Mouse (Mus musculus): ENCODE results near the gene Dennd2a. TPM values are rescaled to one million over a fixed set of nuclear protein-coding genes. Genes with fewer than 3 reads are reported as not detected.

The Dennd2a gene
- polyA plus RNA-seq, 1 experiment, result 4.3 TPM

- H3K4me3 ChIP-seq (ENCODE audit: insufficient read depth, low read length), result no peak overlapping the region
- no peak overlapping the region for H3K27ac ChIP-seq (ENCODE audit: insufficient read depth, low read depth, low read length)
- TF ChIP-seq POLR2A (IDR thresholded peaks at IDR 0.05; ENCODE audit: borderline replicate concordance, low read depth, low read length), result no peak
- TF ChIP-seq CTCF (IDR thresholded peaks at IDR 0.05; ENCODE audit: low read depth, low read length), result no peak
- no peaks in the 10 kb centered on the region for H3K4me1 ChIP-seq (ENCODE audit: control insufficient read depth, insufficient read depth, low read length)
Observed at GRCm38 (mm10) chr6:39581087-39581784, 23.6 kb upstream of the Dennd2a start.

- TF ChIP-seq CTCF (IDR thresholded peaks at IDR 0.05; ENCODE audit: low read depth, low read length) (no peak), POLR2A (IDR thresholded peaks at IDR 0.05; ENCODE audit: borderline replicate concordance, low read depth, low read length) (no peak)
- Histone ChIP-seq H3K27ac (ENCODE audit: insufficient read depth, low read depth, low read length) (no peak overlapping the region), H3K4me3 (ENCODE audit: insufficient read depth, low read length) (no peak overlapping the region), H3K4me1 (ENCODE audit: control insufficient read depth, insufficient read depth, low read length) (no peaks in the 10 kb centered on the region)
Observed at GRCm38 (mm10) chr6:39580558-39580957, 22.9 kb upstream of the Dennd2a start.

GRCm38 (mm10) chr6:39579552-39579951, 21.9 kb upstream of the Dennd2a start:
- TF ChIP-seq CTCF (IDR thresholded peaks at IDR 0.05; ENCODE audit: low read depth, low read length), result no peak
- no peak for TF ChIP-seq POLR2A (IDR thresholded peaks at IDR 0.05; ENCODE audit: borderline replicate concordance, low read depth, low read length)
- no peak overlapping the region for H3K27ac ChIP-seq (ENCODE audit: insufficient read depth, low read depth, low read length)
- no peak overlapping the region for H3K4me3 ChIP-seq (ENCODE audit: insufficient read depth, low read length)
- H3K4me1 ChIP-seq (ENCODE audit: control insufficient read depth, insufficient read depth, low read length), result peaks cover 6% of the 10 kb centered on the region

GRCm38 (mm10) chr6:39574951-39575350, 17.3 kb upstream of the Dennd2a start:
- TF ChIP-seq POLR2A (IDR thresholded peaks at IDR 0.05; ENCODE audit: borderline replicate concordance, low read depth, low read length) (no peak), CTCF (IDR thresholded peaks at IDR 0.05; ENCODE audit: low read depth, low read length) (no peak)
- Histone ChIP-seq H3K4me1 (ENCODE audit: control insufficient read depth, insufficient read depth, low read length) (peaks cover 13% of the 10 kb centered on the region), H3K4me3 (ENCODE audit: insufficient read depth, low read length) (peak overlapping the region; percentile 72), H3K27ac (ENCODE audit: insufficient read depth, low read depth, low read length) (no peak overlapping the region)

GRCm38 (mm10) chr6:39574555-39574869, 16.8 kb upstream of the Dennd2a start:
- TF ChIP-seq CTCF (IDR thresholded peaks at IDR 0.05; ENCODE audit: low read depth, low read length) (no peak), POLR2A (IDR thresholded peaks at IDR 0.05; ENCODE audit: borderline replicate concordance, low read depth, low read length) (no peak)
- H3K27ac ChIP-seq (ENCODE audit: insufficient read depth, low read depth, low read length), result peak overlapping the region; percentile 66; the same call in 1 of the 2 replicates
- peak overlapping the region; percentile 72 for H3K4me3 ChIP-seq (ENCODE audit: insufficient read depth, low read length)
- H3K4me1 ChIP-seq (ENCODE audit: control insufficient read depth, insufficient read depth, low read length), result peaks cover 13% of the 10 kb centered on the region

- H3K4me3 ChIP-seq (ENCODE audit: insufficient read depth, low read length), result peak within 1 kb of the TSS; percentile 72
- H3K27ac ChIP-seq (ENCODE audit: insufficient read depth, low read depth, low read length), result peak within 1 kb of the TSS; percentile 66
- TF ChIP-seq CTCF (IDR thresholded peaks at IDR 0.05; ENCODE audit: low read depth, low read length) (no peak), POLR2A (IDR thresholded peaks at IDR 0.05; ENCODE audit: borderline replicate concordance, low read depth, low read length) (peak; percentile 43; the same call in 1 of the 2 replicates)
- H3K4me1 ChIP-seq (ENCODE audit: control insufficient read depth, insufficient read depth, low read length), result peaks cover 13% of the 10 kb centered on the region
Observed at GRCm38 (mm10) chr6:39573791-39574554, 16.3 kb upstream of the Dennd2a start, which contains the start of gene Adck2. Gene Adck2, plus strand, starts transcription at chr6:39573873.

GRCm38 (mm10) chr6:39570426-39570825, 12.8 kb upstream of the Dennd2a start:
- no peak overlapping the region for H3K4me3 ChIP-seq (ENCODE audit: insufficient read depth, low read length)
- no peak overlapping the region for H3K27ac ChIP-seq (ENCODE audit: insufficient read depth, low read depth, low read length)
- no peak for TF ChIP-seq POLR2A (IDR thresholded peaks at IDR 0.05; ENCODE audit: borderline replicate concordance, low read depth, low read length)
- no peak for TF ChIP-seq CTCF (IDR thresholded peaks at IDR 0.05; ENCODE audit: low read depth, low read length)
- peaks cover 13% of the 10 kb centered on the region for H3K4me1 ChIP-seq (ENCODE audit: control insufficient read depth, insufficient read depth, low read length)

GRCm38 (mm10) chr6:39567528-39567927, 9.9 kb upstream of the Dennd2a start:
- Histone ChIP-seq H3K4me1 (ENCODE audit: control insufficient read depth, insufficient read depth, low read length) (no peaks in the 10 kb centered on the region), H3K4me3 (ENCODE audit: insufficient read depth, low read length) (no peak overlapping the region)
- no peak for TF ChIP-seq POLR2A (IDR thresholded peaks at IDR 0.05; ENCODE audit: borderline replicate concordance, low read depth, low read length)
- no peak for TF ChIP-seq CTCF (IDR thresholded peaks at IDR 0.05; ENCODE audit: low read depth, low read length)

GRCm38 (mm10) chr6:39562166-39563015, 4.7 kb upstream of the Dennd2a start:
- TF ChIP-seq CTCF (IDR thresholded peaks at IDR 0.05; ENCODE audit: low read depth, low read length), result no peak; the same call in 1 of the 2 replicates
- no peak for TF ChIP-seq POLR2A (IDR thresholded peaks at IDR 0.05; ENCODE audit: borderline replicate concordance, low read depth, low read length)
- Histone ChIP-seq H3K4me3 (ENCODE audit: insufficient read depth, low read length) (peak overlapping the region; percentile 48), H3K4me1 (ENCODE audit: control insufficient read depth, insufficient read depth, low read length) (peaks cover 26% of the 10 kb centered on the region), H3K27ac (ENCODE audit: insufficient read depth, low read depth, low read length) (peak overlapping the region; percentile 55)

More at GRCm38 (mm10) chr6:39567528-39567927, 9.9 kb upstream of the Dennd2a start:
- H3K27ac ChIP-seq (ENCODE audit: insufficient read depth, low read depth, low read length), result no peak overlapping the region
